Mouse (Mus musculus) left cerebral cortex, adult 2 months (tissue): ENCODE data around the gene Pfkfb2. TPM values are rescaled to one million over a fixed set of nuclear protein-coding genes. Genes with fewer than 3 reads are reported as not detected.

Experiments used
- DNase-seq, 2 experiments: peaks; one replicate each; pipeline ENCODE4 v3.0.0; 2021 to 2022; ENCODE audit warnings: low spot score in 2 of 2, mixed read lengths in 1 of 2; ENCODE audit errors: extremely low spot score in 1 of 2
- H3K27ac ChIP-seq: fragments of 200-600 bp; 2 replicates; pipeline ENCODE4 v1.8.1; 2022
- H3K4me3 ChIP-seq: fragments of 200-600 bp; 2 replicates; pipeline ENCODE4 v1.8.1; 2022
- CTCF ChIP-seq: fragments of 200-600 bp; IDR thresholded peaks from 2 replicates; pipeline ENCODE4 v1.8.1; 2022; ENCODE audit warnings: antibody characterized with exemption, mild to moderate bottlenecking, moderate library complexity
- intact Hi-C: fragments of 180-260 bp; cut with DNase I; formaldehyde crosslinking; loops from one replicate; pipeline ENCODE4 v1.15.1; 2025
- total RNA-seq, 2 experiments: library from RNA; stranded (reverse); gene quantifications; 2 replicates each; pipeline ENCODE4 v1.2.3; 2021

Pfkfb2 gene
- total RNA-seq, 2 experiments from 2014 or later: 43.3 to 45.7 TPM

- intact Hi-C loops: no loop called here
Observed at GRCm38 (mm10) chr1:130746819-130747218, 17.8 kb upstream of the Pfkfb2 start.

GRCm38 (mm10) chr1:130745591-130745990 is 16.5 kb upstream of the Pfkfb2 start:
- no peak for DNase-seq
- no peak for TF ChIP-seq CTCF
- intact Hi-C loops: no loop called here
- no peak overlapping the region for H3K27ac ChIP-seq
- H3K4me3 ChIP-seq: no peak overlapping the region

More at GRCm38 (mm10) chr1:130746819-130747218, 17.8 kb upstream of the Pfkfb2 start:
- no peak overlapping the region for H3K4me3 ChIP-seq
- no peak overlapping the region for H3K27ac ChIP-seq
- no peak for DNase-seq
- no peak for TF ChIP-seq CTCF

GRCm38 (mm10) chr1:130744961-130745360 is 15.9 kb upstream of the Pfkfb2 start:
- Histone ChIP-seq H3K27ac (no peak overlapping the region), H3K4me3 (no peak overlapping the region)
- no peak for TF ChIP-seq CTCF
- intact Hi-C loops: no loop called here
- no peak for DNase-seq

- Histone ChIP-seq H3K27ac (no peak overlapping the region), H3K4me3 (no peak overlapping the region)
- intact Hi-C loops: no loop called here
- no peak for TF ChIP-seq CTCF
- DNase-seq: no peak
Observed at GRCm38 (mm10) chr1:130744217-130744616, 15.2 kb upstream of the Pfkfb2 start.

GRCm38 (mm10) chr1:130743775-130744174 is 14.7 kb upstream of the Pfkfb2 start:
- TF ChIP-seq CTCF: no peak
- Histone ChIP-seq H3K4me3 (no peak overlapping the region), H3K27ac (no peak overlapping the region)
- intact Hi-C loops: no loop called here
- DNase-seq: no peak

GRCm38 (mm10) chr1:130742201-130742600 is 13.1 kb upstream of the Pfkfb2 start:
- intact Hi-C loops: no loop called here
- no peak overlapping the region for H3K4me3 ChIP-seq
- no peak for TF ChIP-seq CTCF
- no peak overlapping the region for H3K27ac ChIP-seq
- no peak for DNase-seq

- intact Hi-C loops: no loop called here
- no peak overlapping the region for H3K4me3 ChIP-seq
- 0 out of 2 replicates have a peak overlapping the region, but pooled peaks have one; percentile 6 for H3K27ac ChIP-seq
- peak; percentile 25 to 43 for DNase-seq
- TF ChIP-seq CTCF: no peak
Observed at GRCm38 (mm10) chr1:130740781-130741720, 12.0 kb upstream of the Pfkfb2 start.

GRCm38 (mm10) chr1:130740227-130740648 is 11.2 kb upstream of the Pfkfb2 start:
- no peak overlapping the region for H3K4me3 ChIP-seq
- intact Hi-C loops: no loop called here
- DNase-seq: no peak
- H3K27ac ChIP-seq: no peak overlapping the region
- TF ChIP-seq CTCF: no peak

GRCm38 (mm10) chr1:130739636-130740035 is 10.6 kb upstream of the Pfkfb2 start:
- Histone ChIP-seq H3K4me3 (no peak overlapping the region), H3K27ac (no peak overlapping the region)
- intact Hi-C loops: no loop called here
- TF ChIP-seq CTCF: no peak
- DNase-seq: no peak

GRCm38 (mm10) chr1:130738551-130739106 is 9.6 kb upstream of the Pfkfb2 start:
- Histone ChIP-seq H3K4me3 (no peak overlapping the region), H3K27ac (no peak overlapping the region)
- intact Hi-C loops: no loop called here
- no peak for DNase-seq
- TF ChIP-seq CTCF: no peak

- no peak for TF ChIP-seq CTCF
- intact Hi-C loops: no loop called here
- DNase-seq: no peak
Observed at GRCm38 (mm10) chr1:130737916-130738315, 8.9 kb upstream of the Pfkfb2 start.

GRCm38 (mm10) chr1:130737411-130737881 is 8.4 kb upstream of the Pfkfb2 start:
- no peak overlapping the region for H3K27ac ChIP-seq
- no peak for TF ChIP-seq CTCF
- DNase-seq: no peak
- intact Hi-C loops: no loop called here
- no peak overlapping the region for H3K4me3 ChIP-seq

More at GRCm38 (mm10) chr1:130737916-130738315, 8.9 kb upstream of the Pfkfb2 start:
- Histone ChIP-seq H3K27ac (no peak overlapping the region), H3K4me3 (no peak overlapping the region)
